Mouse (Mus musculus): ENCODE data around the gene Nkx2-4. TPM values are rescaled to one million over a fixed set of nuclear protein-coding genes. Genes with fewer than 3 reads are reported as not detected.

Nkx2-4 gene
- total RNA-seq, 2 experiments from 2014 or later: not detected

Other genes with a start within 250 kb of the Nkx2-4 start
- 10 to 100 TPM; 54.5 to 64.3 TPM for gene Kiz, start 229.6 kb downstream of the Nkx2-4 start, total RNA-seq (2021)
- gene Xrn2, start 72.4 kb downstream of the Nkx2-4 start, total RNA-seq (2021): 10 to 100 TPM; 23.6 to 28.0 TPM
- gene Nkx2-2, start 108.8 kb upstream of the Nkx2-4 start, total RNA-seq (2021): not detected

Data from heart, postnatal 14 days (tissue).